Mouse (Mus musculus): ENCODE measurements around the gene Dnajb8. TPM values are rescaled to one million over a fixed set of nuclear protein-coding genes. Genes with fewer than 3 reads are reported as not detected.

Dnajb8 gene
- total RNA-seq, 2 experiments from 2014 or later = not detected

DNA sequence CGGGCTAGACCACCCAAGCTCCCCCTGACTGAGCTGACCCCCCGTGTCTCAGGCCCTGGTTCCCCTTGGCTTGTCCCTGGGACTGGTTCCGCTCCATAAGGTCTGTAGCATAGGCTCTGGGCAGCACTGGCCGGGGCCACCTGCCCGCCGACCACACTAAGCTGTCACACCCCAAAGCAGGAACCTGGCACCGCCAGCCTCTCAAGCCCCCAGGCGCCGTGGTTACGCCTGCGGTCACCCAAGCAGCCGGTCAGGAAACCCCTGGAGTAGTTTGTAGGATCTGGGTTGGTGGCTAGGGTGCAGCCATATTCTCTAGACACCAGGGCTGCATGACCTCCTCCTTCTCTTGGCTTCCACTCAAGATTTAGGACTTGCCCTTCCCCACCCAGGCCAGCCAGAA is 7.2 kb downstream of the Dnajb8 start:
- DNase-seq = no peak

DNA sequence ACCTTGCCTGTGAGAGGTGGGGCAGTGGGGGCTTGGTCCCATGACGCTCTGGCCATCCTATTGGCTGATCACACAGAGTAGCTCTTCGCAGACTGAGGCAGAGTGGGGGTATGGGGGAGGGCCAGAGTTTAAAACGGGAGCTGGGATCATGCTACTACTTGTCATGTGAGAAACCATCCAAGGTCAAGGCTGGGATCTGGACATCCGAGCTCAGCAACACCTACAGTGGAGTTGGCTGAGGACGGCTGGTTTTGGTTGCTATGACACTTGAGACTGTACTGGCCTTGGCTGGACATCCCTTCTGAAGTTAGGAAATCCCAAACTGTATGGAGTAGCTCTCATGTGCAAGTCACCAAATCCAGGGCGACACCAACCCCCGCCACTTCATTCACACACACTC is 9.8 kb downstream of the Dnajb8 start:
- DNase-seq = no peak

DNA sequence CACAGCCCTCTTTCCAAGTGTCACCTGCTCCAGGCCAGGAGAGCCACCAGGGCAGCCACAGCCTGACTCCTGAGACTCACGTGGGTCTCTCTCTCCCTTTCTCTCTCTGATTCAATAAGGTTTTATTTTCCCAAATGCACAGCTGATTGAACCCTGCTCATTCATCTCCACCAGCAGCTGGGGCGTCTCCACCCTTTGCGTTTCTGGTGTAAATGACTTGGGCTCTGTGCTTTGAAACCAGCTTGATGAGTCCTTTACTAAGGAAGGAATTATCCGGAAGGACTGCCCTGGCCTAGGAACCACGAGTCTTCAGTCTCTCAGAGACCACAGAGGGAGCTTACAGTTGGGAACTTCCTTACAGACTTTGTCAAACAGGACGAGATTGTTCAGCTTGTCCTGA is 10.2 kb downstream of the Dnajb8 start:
- no peak for DNase-seq

GRCm38 (mm10) chr6:88233996-88234395 is 11.9 kb downstream of the Dnajb8 start:
- no peak for DNase-seq

GRCm38 (mm10) chr6:88235461-88235860 is 13.4 kb downstream of the Dnajb8 start:
- DNase-seq = no peak

GRCm38 (mm10) chr6:88235983-88236382 is 13.9 kb downstream of the Dnajb8 start:
- DNase-seq = no peak

DNA sequence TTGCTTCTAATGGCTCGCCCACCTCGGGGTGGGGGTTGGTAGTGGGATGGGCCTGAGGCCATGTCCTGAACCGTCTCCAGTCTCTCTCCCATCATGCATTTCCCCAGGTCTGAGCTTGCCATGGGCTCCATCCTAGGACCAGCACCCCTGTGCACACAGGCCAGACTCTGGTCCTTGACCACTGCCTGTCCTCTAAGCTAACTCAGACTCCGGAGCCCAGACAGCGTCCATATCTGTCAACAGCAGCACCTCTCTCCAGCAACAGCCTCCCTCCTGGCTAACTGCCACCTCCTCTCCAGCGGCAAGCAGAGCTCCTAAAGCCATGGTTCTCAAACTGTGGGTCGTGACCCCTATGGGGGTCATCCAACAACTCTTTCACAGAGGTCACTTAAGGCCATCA is 14.4 kb downstream of the Dnajb8 start:
- no peak for DNase-seq

- peak; percentile 60 to 67 for DNase-seq
These were observed 20.5 kb downstream of the Dnajb8 start for GRCm38 (mm10) chr6:88242604-88243003.

GRCm38 (mm10) chr6:88249231-88249630 is 27.2 kb downstream of the Dnajb8 start:
- no peak for DNase-seq

DNA sequence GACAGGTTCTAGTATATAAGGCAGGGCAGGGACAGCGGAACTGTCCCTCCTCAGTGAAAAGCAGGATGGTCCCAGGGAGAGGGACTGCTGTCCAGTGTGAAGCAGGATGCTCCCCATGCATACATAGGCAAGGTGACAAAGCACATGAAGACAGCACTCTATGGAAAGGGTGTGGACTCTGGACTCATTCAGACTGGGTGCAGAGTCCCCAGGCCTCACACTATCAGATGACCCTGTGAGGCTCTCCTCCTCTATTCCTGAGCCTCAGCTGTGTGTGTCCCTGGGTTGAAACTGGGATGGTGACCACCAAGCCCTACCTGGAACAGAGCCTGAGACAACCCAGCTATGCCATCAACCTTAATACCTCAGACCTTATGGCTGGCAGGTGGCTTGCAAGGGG is 29.3 kb downstream of the Dnajb8 start:
- no peak for DNase-seq

DNA sequence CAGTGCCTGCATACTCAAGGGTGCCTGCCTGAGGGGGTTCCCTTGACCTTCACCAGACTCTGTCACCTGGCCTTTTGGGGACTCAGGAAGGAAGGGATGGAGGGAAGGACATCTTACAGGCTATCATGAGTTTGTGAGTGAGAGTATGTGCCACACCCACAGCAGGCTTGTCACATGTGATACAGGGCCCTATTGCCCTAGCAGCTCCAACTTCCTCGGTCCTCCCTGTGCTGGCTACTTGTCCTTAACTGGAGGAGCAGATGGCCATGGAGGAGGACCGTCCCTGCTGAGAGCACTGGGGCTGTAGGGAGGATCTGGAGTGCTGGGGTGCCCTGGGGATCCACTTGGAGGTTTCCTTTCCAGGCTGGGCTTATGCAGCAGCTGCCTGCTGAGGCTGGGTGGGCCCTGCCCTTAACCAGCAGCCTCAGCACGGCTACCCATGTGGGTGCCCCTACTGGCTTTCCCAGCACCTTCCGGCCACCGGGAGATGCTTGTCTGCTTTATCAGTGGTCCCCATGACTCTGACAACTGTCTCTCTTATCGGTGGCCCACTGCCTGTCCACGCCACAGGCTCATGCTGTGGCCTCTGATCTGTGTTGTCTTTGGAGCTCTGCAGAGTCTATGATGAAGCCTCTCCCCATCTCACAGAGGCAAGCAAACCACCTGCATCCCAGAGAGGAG is 29.9 kb downstream of the Dnajb8 start:
- no peak for DNase-seq

GRCm38 (mm10) chr6:88254082-88254481 is 32.0 kb downstream of the Dnajb8 start:
- no peak for DNase-seq

- no peak for DNase-seq
These were observed 33.4 kb downstream of the Dnajb8 start for GRCm38 (mm10) chr6:88255435-88255834.

DNA sequence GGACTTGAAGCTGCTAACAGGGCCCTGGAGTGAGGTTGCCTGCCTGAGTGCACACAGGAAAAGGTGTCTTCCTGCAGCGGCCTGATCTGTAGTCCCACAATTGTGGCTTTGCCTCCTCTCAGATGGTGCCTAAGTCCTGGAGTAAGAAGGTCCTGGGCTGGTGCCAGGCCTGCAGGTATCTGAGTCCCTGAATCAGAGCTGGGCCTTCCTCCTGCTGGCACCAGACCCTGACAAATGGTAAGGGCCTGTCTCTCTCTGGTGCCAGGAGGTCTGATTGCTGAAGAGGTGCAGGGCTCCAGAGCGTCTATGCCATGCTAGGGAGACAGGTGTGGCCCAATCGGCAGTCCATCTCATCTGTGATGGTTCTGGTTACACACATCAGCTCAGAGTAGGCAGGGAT is 37.6 kb downstream of the Dnajb8 start:
- DNase-seq = no peak

- no peak for DNase-seq
These were observed 38.6 kb downstream of the Dnajb8 start for GRCm38 (mm10) chr6:88260645-88261044.

GRCm38 (mm10) chr6:88262160-88262559 is 40.1 kb downstream of the Dnajb8 start:
- DNase-seq = no peak

DNA sequence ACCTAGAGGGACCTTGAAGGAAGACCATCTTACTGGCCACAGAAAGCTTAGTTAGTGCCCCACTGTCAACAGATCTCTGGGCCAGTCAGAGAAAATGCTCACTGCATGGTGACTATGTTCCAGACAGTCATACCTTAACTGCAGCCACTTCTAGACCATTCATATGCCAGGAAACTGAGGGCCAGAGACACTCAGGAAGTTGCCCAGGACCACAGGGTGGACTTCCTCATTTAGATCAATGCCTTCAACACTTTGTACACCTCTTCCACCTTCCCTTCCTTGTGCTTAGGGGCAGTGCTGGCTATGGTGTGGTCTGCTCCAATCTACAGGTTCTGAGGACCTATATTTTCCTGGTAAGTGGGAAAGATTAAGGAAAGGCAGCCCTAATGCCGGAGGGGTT is 43.3 kb downstream of the Dnajb8 start:
- no peak for DNase-seq

- DNase-seq = no peak
These were observed 44.0 kb downstream of the Dnajb8 start for GRCm38 (mm10) chr6:88266055-88266454.

GRCm38 (mm10) chr6:88267068-88267467 is 45.0 kb downstream of the Dnajb8 start:
- DNase-seq = no peak

GRCm38 (mm10) chr6:88267970-88268369 is 45.9 kb downstream of the Dnajb8 start:
- no peak for DNase-seq

GRCm38 (mm10) chr6:88274623-88275022 is 52.6 kb downstream of the Dnajb8 start:
- DNase-seq = no peak

DNA sequence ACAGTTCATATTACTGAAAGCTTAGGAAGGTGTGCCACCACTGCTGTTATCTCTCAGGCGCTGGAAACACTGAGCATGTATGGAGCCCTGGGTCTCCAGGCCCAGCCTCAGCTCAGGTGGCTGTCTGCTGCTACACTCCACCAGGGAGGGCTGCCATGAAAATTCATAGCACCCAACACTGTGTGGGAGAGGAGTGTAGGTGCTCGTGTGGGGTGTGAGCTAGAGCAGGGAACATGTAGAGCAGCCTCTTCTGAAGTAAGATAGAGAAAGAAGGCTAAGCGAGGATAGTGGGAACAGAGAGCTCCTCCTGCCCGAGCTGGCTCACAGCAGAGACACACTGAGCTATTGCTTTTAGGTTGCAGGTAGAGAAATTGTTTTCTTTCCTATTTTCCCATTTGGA is 54.2 kb downstream of the Dnajb8 start:
- no peak for DNase-seq

DNA sequence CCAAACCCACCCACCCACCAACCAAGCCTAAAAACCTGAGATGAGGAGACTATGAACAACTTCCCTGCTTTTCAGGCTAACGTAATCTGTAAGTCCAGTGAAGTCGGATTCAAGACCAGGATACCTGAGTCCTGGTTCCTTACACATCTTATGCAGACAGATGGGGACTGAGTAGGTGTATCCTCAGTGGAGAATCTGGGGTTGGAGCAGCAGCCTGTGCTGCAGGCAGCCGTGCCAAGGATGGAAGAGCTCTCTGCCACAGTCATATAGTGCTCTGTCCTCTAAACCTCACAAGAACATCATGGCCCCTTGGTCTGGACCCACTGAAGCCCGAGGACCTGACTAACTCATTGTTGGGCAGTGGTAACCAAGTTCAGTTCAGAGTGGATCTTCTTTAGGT is 55.2 kb downstream of the Dnajb8 start:
- DNase-seq = no peak

DNA sequence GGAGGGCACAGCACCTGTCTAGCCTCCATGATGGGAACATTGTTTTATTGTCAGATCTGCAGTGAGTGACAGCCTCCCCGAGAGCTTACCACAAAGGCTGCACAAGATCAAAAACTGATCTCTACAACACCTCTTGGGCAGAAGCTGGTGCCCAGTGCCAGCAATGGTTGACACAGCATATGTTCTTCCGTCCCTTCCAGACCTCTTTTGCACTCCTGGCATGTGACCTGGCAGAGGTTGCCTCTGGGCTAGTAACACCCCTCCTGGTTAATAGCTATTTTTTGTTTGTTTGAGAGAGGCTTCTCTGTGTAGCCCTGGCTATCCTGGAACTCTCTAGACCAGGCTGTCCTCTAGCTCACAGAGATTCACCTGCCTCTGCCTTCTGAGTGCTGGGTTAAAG is 56.1 kb downstream of the Dnajb8 start:
- DNase-seq = no peak
